Mouse (Mus musculus): Measurements from ENCODE around the gene Isca2. TPM values are rescaled to one million over a fixed set of nuclear protein-coding genes. Genes with fewer than 3 reads are reported as not detected.

Gene Isca2
- polyA plus RNA-seq (2012; rRNA removed) = 80.2 and 131 TPM in 2 replicates

- peak; percentile 100 for DNase-seq (ENCODE audit: low read depth)
- TF ChIP-seq CTCF (IDR thresholded peaks at IDR 0.05; ENCODE audit: borderline replicate concordance, extremely low read depth, insufficient read depth, insufficient read length) = no peak
- TF ChIP-seq POLR2A (IDR thresholded peaks at IDR 0.05; ENCODE audit: borderline replicate concordance, extremely low read depth, insufficient read depth, insufficient read length, poor library complexity, severe bottlenecking) = peak; percentile 67
These were observed at the start of gene Isca2, which contains the start of gene Npc2 for GRCm38 (mm10) chr12:84772726-84773441. Gene Isca2, plus strand, starts transcription at chr12:84773251. Gene Npc2, minus strand, starts transcription at chr12:84773152.

GRCm38 (mm10) chr12:84726391-84726790 is 46.7 kb upstream of the Isca2 start:
- no peak for DNase-seq (ENCODE audit: low read depth)
- TF ChIP-seq POLR2A (IDR thresholded peaks at IDR 0.05; ENCODE audit: borderline replicate concordance, extremely low read depth, insufficient read depth, insufficient read length, poor library complexity, severe bottlenecking) (no peak), CTCF (IDR thresholded peaks at IDR 0.05; ENCODE audit: borderline replicate concordance, extremely low read depth, insufficient read depth, insufficient read length) (no peak)

GRCm38 (mm10) chr12:84726986-84727385 is 46.1 kb upstream of the Isca2 start:
- DNase-seq (ENCODE audit: low read depth) = no peak
- TF ChIP-seq POLR2A (IDR thresholded peaks at IDR 0.05; ENCODE audit: borderline replicate concordance, extremely low read depth, insufficient read depth, insufficient read length, poor library complexity, severe bottlenecking) (no peak), CTCF (IDR thresholded peaks at IDR 0.05; ENCODE audit: borderline replicate concordance, extremely low read depth, insufficient read depth, insufficient read length) (no peak)

- no peak for TF ChIP-seq CTCF (IDR thresholded peaks at IDR 0.05; ENCODE audit: borderline replicate concordance, extremely low read depth, insufficient read depth, insufficient read length)
- TF ChIP-seq POLR2A (IDR thresholded peaks at IDR 0.05; ENCODE audit: borderline replicate concordance, extremely low read depth, insufficient read depth, insufficient read length, poor library complexity, severe bottlenecking) = no peak
- no peak for DNase-seq (ENCODE audit: low read depth)
These were observed 45.6 kb upstream of the Isca2 start for GRCm38 (mm10) chr12:84727434-84727833.

GRCm38 (mm10) chr12:84728421-84728820 is 44.6 kb upstream of the Isca2 start:
- no peak for DNase-seq (ENCODE audit: low read depth)
- TF ChIP-seq POLR2A (IDR thresholded peaks at IDR 0.05; ENCODE audit: borderline replicate concordance, extremely low read depth, insufficient read depth, insufficient read length, poor library complexity, severe bottlenecking) (no peak), CTCF (IDR thresholded peaks at IDR 0.05; ENCODE audit: borderline replicate concordance, extremely low read depth, insufficient read depth, insufficient read length) (no peak)

- TF ChIP-seq POLR2A (IDR thresholded peaks at IDR 0.05; ENCODE audit: borderline replicate concordance, extremely low read depth, insufficient read depth, insufficient read length, poor library complexity, severe bottlenecking) (no peak), CTCF (IDR thresholded peaks at IDR 0.05; ENCODE audit: borderline replicate concordance, extremely low read depth, insufficient read depth, insufficient read length) (no peak)
- no peak for DNase-seq (ENCODE audit: low read depth)
These were observed 39.7 kb upstream of the Isca2 start for GRCm38 (mm10) chr12:84733366-84733765.

- DNase-seq (ENCODE audit: low read depth) = no peak
- TF ChIP-seq CTCF (IDR thresholded peaks at IDR 0.05; ENCODE audit: borderline replicate concordance, extremely low read depth, insufficient read depth, insufficient read length) = no peak
- TF ChIP-seq POLR2A (IDR thresholded peaks at IDR 0.05; ENCODE audit: borderline replicate concordance, extremely low read depth, insufficient read depth, insufficient read length, poor library complexity, severe bottlenecking) = no peak
These were observed 29.6 kb upstream of the Isca2 start for GRCm38 (mm10) chr12:84743496-84743895.

- no peak for DNase-seq (ENCODE audit: low read depth)
These were observed 27.4 kb upstream of the Isca2 start for GRCm38 (mm10) chr12:84745700-84746099.

GRCm38 (mm10) chr12:84748134-84748533 is 24.9 kb upstream of the Isca2 start:
- no peak for DNase-seq (ENCODE audit: low read depth)
- TF ChIP-seq CTCF (IDR thresholded peaks at IDR 0.05; ENCODE audit: borderline replicate concordance, extremely low read depth, insufficient read depth, insufficient read length) (no peak), POLR2A (IDR thresholded peaks at IDR 0.05; ENCODE audit: borderline replicate concordance, extremely low read depth, insufficient read depth, insufficient read length, poor library complexity, severe bottlenecking) (no peak)

More at GRCm38 (mm10) chr12:84745700-84746099, 27.4 kb upstream of the Isca2 start:
- TF ChIP-seq POLR2A (IDR thresholded peaks at IDR 0.05; ENCODE audit: borderline replicate concordance, extremely low read depth, insufficient read depth, insufficient read length, poor library complexity, severe bottlenecking) (no peak), CTCF (IDR thresholded peaks at IDR 0.05; ENCODE audit: borderline replicate concordance, extremely low read depth, insufficient read depth, insufficient read length) (no peak)

GRCm38 (mm10) chr12:84750661-84751060 is 22.4 kb upstream of the Isca2 start:
- no peak for DNase-seq (ENCODE audit: low read depth)
- TF ChIP-seq POLR2A (IDR thresholded peaks at IDR 0.05; ENCODE audit: borderline replicate concordance, extremely low read depth, insufficient read depth, insufficient read length, poor library complexity, severe bottlenecking) (no peak), CTCF (IDR thresholded peaks at IDR 0.05; ENCODE audit: borderline replicate concordance, extremely low read depth, insufficient read depth, insufficient read length) (no peak)

GRCm38 (mm10) chr12:84752131-84752977 is 20.7 kb upstream of the Isca2 start:
- TF ChIP-seq CTCF (IDR thresholded peaks at IDR 0.05; ENCODE audit: borderline replicate concordance, extremely low read depth, insufficient read depth, insufficient read length) (no peak), POLR2A (IDR thresholded peaks at IDR 0.05; ENCODE audit: borderline replicate concordance, extremely low read depth, insufficient read depth, insufficient read length, poor library complexity, severe bottlenecking) (no peak)
- DNase-seq (ENCODE audit: low read depth) = peak; percentile 92
